Mouse (Mus musculus): ENCODE data around the gene Intu. TPM values are rescaled to one million over a fixed set of nuclear protein-coding genes. Genes with fewer than 3 reads are reported as not detected.

Gene Intu
- polyA plus RNA-seq, 1 experiment from 2014 or later: 3.9 TPM

- Histone ChIP-seq H3K9ac (replicated peaks; ENCODE audit: low read depth, low read length) (no peak overlapping the region), H3K9me3 (ENCODE audit: control insufficient read depth, low read length) (no peaks in the 10 kb centered on the region), H3K27ac (ENCODE audit: low read depth, low read length) (no peak overlapping the region), H3K4me2 (ENCODE audit: low read depth, low read length) (no peak overlapping the region), H3K4me3 (ENCODE audit: low read depth, low read length) (no peak overlapping the region), H3K36me3 (ENCODE audit: control insufficient read depth, insufficient read depth, low read length) (no peaks in the 10 kb centered on the region), H3K4me1 (ENCODE audit: control insufficient read depth, insufficient read depth, low read length) (no peaks in the 10 kb centered on the region), H3K27me3 (ENCODE audit: control insufficient read depth, insufficient read depth, low read length) (no peaks in the 10 kb centered on the region)
- ATAC-seq (ENCODE audit: low read depth): no peak
- WGBS: 21% methylated on average over 9 of the region's 9 CpGs
These were observed 155.8 kb downstream of the Intu start for GRCm38 (mm10) chr3:40686836-40687235.

GRCm38 (mm10) chr3:40687588-40687987 lies 156.5 kb downstream of the Intu start:
- Histone ChIP-seq H3K4me2 (ENCODE audit: low read depth, low read length) (no peak overlapping the region), H3K36me3 (ENCODE audit: control insufficient read depth, insufficient read depth, low read length) (no peaks in the 10 kb centered on the region), H3K27ac (ENCODE audit: low read depth, low read length) (no peak overlapping the region), H3K9me3 (ENCODE audit: control insufficient read depth, low read length) (no peaks in the 10 kb centered on the region), H3K4me3 (ENCODE audit: low read depth, low read length) (no peak overlapping the region), H3K4me1 (ENCODE audit: control insufficient read depth, insufficient read depth, low read length) (no peaks in the 10 kb centered on the region), H3K9ac (replicated peaks; ENCODE audit: low read depth, low read length) (no peak overlapping the region), H3K27me3 (ENCODE audit: control insufficient read depth, insufficient read depth, low read length) (no peaks in the 10 kb centered on the region)
- WGBS: 72% methylated on average over 3 of the region's 3 CpGs
- no peak for ATAC-seq (ENCODE audit: low read depth)

- Histone ChIP-seq H3K36me3 (ENCODE audit: control insufficient read depth, insufficient read depth, low read length) (0 out of 2 replicates have a peak, but pooled peaks cover 2% of the 10 kb centered on the region), H3K9ac (replicated peaks; ENCODE audit: low read depth, low read length) (no peak overlapping the region), H3K27me3 (ENCODE audit: control insufficient read depth, insufficient read depth, low read length) (no peaks in the 10 kb centered on the region), H3K4me1 (ENCODE audit: control insufficient read depth, insufficient read depth, low read length) (no peaks in the 10 kb centered on the region), H3K27ac (ENCODE audit: low read depth, low read length) (no peak overlapping the region), H3K9me3 (ENCODE audit: control insufficient read depth, low read length) (no peaks in the 10 kb centered on the region), H3K4me3 (ENCODE audit: low read depth, low read length) (no peak overlapping the region), H3K4me2 (ENCODE audit: low read depth, low read length) (no peak overlapping the region)
- WGBS: 79% methylated on average over 6 of the region's 6 CpGs
- ATAC-seq (ENCODE audit: low read depth): no peak
These were observed 160.5 kb downstream of the Intu start for GRCm38 (mm10) chr3:40691566-40691965.

GRCm38 (mm10) chr3:40693435-40693834 lies 162.3 kb downstream of the Intu start:
- Histone ChIP-seq H3K27me3 (ENCODE audit: control insufficient read depth, insufficient read depth, low read length) (no peaks in the 10 kb centered on the region), H3K9me3 (ENCODE audit: control insufficient read depth, low read length) (no peaks in the 10 kb centered on the region), H3K9ac (replicated peaks; ENCODE audit: low read depth, low read length) (no peak overlapping the region), H3K4me3 (ENCODE audit: low read depth, low read length) (no peak overlapping the region), H3K4me2 (ENCODE audit: low read depth, low read length) (no peak overlapping the region), H3K4me1 (ENCODE audit: control insufficient read depth, insufficient read depth, low read length) (no peaks in the 10 kb centered on the region), H3K36me3 (ENCODE audit: control insufficient read depth, insufficient read depth, low read length) (0 out of 2 replicates have a peak, but pooled peaks cover 2% of the 10 kb centered on the region), H3K27ac (ENCODE audit: low read depth, low read length) (no peak overlapping the region)
- no peak for ATAC-seq (ENCODE audit: low read depth)
- WGBS: 92% methylated on average over 10 of the region's 10 CpGs

- no peaks in the 10 kb centered on the region for H3K4me1 ChIP-seq (ENCODE audit: control insufficient read depth, insufficient read depth, low read length)
- no peak overlapping the region for H3K4me3 ChIP-seq (ENCODE audit: low read depth, low read length)
- 0 out of 2 replicates have a peak, but pooled peaks cover 2% of the 10 kb centered on the region for H3K36me3 ChIP-seq (ENCODE audit: control insufficient read depth, insufficient read depth, low read length)
- WGBS: 97% methylated on average over 7 of the region's 7 CpGs
- no peak overlapping the region for H3K9ac ChIP-seq (replicated peaks; ENCODE audit: low read depth, low read length)
- H3K27me3 ChIP-seq (ENCODE audit: control insufficient read depth, insufficient read depth, low read length): no peaks in the 10 kb centered on the region
- no peak overlapping the region for H3K27ac ChIP-seq (ENCODE audit: low read depth, low read length)
- no peaks in the 10 kb centered on the region for H3K9me3 ChIP-seq (ENCODE audit: control insufficient read depth, low read length)
- no peak for ATAC-seq (ENCODE audit: low read depth)
- no peak overlapping the region for H3K4me2 ChIP-seq (ENCODE audit: low read depth, low read length)
These were observed 162.9 kb downstream of the Intu start for GRCm38 (mm10) chr3:40693960-40694359.

- Histone ChIP-seq H3K4me3 (ENCODE audit: low read depth, low read length) (no peak overlapping the region), H3K27ac (ENCODE audit: low read depth, low read length) (no peak overlapping the region), H3K4me1 (ENCODE audit: control insufficient read depth, insufficient read depth, low read length) (no peaks in the 10 kb centered on the region), H3K27me3 (ENCODE audit: control insufficient read depth, insufficient read depth, low read length) (no peaks in the 10 kb centered on the region), H3K36me3 (ENCODE audit: control insufficient read depth, insufficient read depth, low read length) (0 out of 2 replicates have a peak, but pooled peaks cover 2% of the 10 kb centered on the region), H3K9me3 (ENCODE audit: control insufficient read depth, low read length) (no peaks in the 10 kb centered on the region), H3K9ac (replicated peaks; ENCODE audit: low read depth, low read length) (no peak overlapping the region), H3K4me2 (ENCODE audit: low read depth, low read length) (no peak overlapping the region)
- 67% methylated on average over 2 of the region's 2 CpGs for WGBS
- ATAC-seq (ENCODE audit: low read depth): no peak
These were observed 163.4 kb downstream of the Intu start for GRCm38 (mm10) chr3:40694438-40694837.

- Histone ChIP-seq H3K4me3 (ENCODE audit: low read depth, low read length) (no peak overlapping the region), H3K4me2 (ENCODE audit: low read depth, low read length) (no peak overlapping the region), H3K9me3 (ENCODE audit: control insufficient read depth, low read length) (no peaks in the 10 kb centered on the region), H3K4me1 (ENCODE audit: control insufficient read depth, insufficient read depth, low read length) (no peaks in the 10 kb centered on the region), H3K27me3 (ENCODE audit: control insufficient read depth, insufficient read depth, low read length) (no peaks in the 10 kb centered on the region), H3K36me3 (ENCODE audit: control insufficient read depth, insufficient read depth, low read length) (0 out of 2 replicates have a peak, but pooled peaks cover 2% of the 10 kb centered on the region), H3K9ac (replicated peaks; ENCODE audit: low read depth, low read length) (no peak overlapping the region), H3K27ac (ENCODE audit: low read depth, low read length) (no peak overlapping the region)
- ATAC-seq (ENCODE audit: low read depth): no peak
- 98% methylated on average over 2 of the region's 2 CpGs for WGBS
These were observed 164.1 kb downstream of the Intu start for GRCm38 (mm10) chr3:40695162-40695561.

- no peak overlapping the region for H3K9ac ChIP-seq (replicated peaks; ENCODE audit: low read depth, low read length)
- H3K27ac ChIP-seq (ENCODE audit: low read depth, low read length): no peak overlapping the region
- H3K36me3 ChIP-seq (ENCODE audit: control insufficient read depth, insufficient read depth, low read length): no peaks in the 10 kb centered on the region
- H3K27me3 ChIP-seq (ENCODE audit: control insufficient read depth, insufficient read depth, low read length): no peaks in the 10 kb centered on the region
- 92% methylated on average over 3 of the region's 3 CpGs for WGBS
- no peak overlapping the region for H3K4me3 ChIP-seq (ENCODE audit: low read depth, low read length)
- H3K9me3 ChIP-seq (ENCODE audit: control insufficient read depth, low read length): no peaks in the 10 kb centered on the region
- no peak overlapping the region for H3K4me2 ChIP-seq (ENCODE audit: low read depth, low read length)
- no peaks in the 10 kb centered on the region for H3K4me1 ChIP-seq (ENCODE audit: control insufficient read depth, insufficient read depth, low read length)
- ATAC-seq (ENCODE audit: low read depth): no peak
These were observed 167.7 kb downstream of the Intu start for GRCm38 (mm10) chr3:40698834-40699233.

GRCm38 (mm10) chr3:40704816-40705430 lies 173.8 kb downstream of the Intu start:
- Histone ChIP-seq H3K4me2 (ENCODE audit: low read depth, low read length) (no peak overlapping the region), H3K4me1 (ENCODE audit: control insufficient read depth, insufficient read depth, low read length) (no peaks in the 10 kb centered on the region), H3K9me3 (ENCODE audit: control insufficient read depth, low read length) (no peaks in the 10 kb centered on the region), H3K9ac (replicated peaks; ENCODE audit: low read depth, low read length) (no peak overlapping the region), H3K36me3 (ENCODE audit: control insufficient read depth, insufficient read depth, low read length) (no peaks in the 10 kb centered on the region), H3K27ac (ENCODE audit: low read depth, low read length) (no peak overlapping the region), H3K27me3 (ENCODE audit: control insufficient read depth, insufficient read depth, low read length) (no peaks in the 10 kb centered on the region), H3K4me3 (ENCODE audit: low read depth, low read length) (no peak overlapping the region)
- no peak for ATAC-seq (ENCODE audit: low read depth)
- WGBS: 83% methylated on average over 5 of the region's 5 CpGs

Data from neural tube, embryonic 14.5 days (tissue).